Mouse (Mus musculus) bone marrow, adult 2 months (tissue): Measurements from ENCODE around the gene Prkaca.

Source experiments
- CTCF ChIP-seq: fragments of 200-500 bp; IDR thresholded peaks from 2 replicates; pipeline ENCODE4 v1.5.1; 2011; ENCODE audit warnings: low read length, control low read depth; ENCODE audit not compliant: control insufficient read depth, insufficient read depth
- POLR2A ChIP-seq: fragments of 200-500 bp; IDR thresholded peaks from 2 replicates; pipeline ENCODE4 v1.6.1; 2011; ENCODE audit warnings: low read depth, mild to moderate bottlenecking, control low read depth, low read length, borderline replicate concordance; ENCODE audit not compliant: control insufficient read depth

- TF ChIP-seq POLR2A (no peak), CTCF (no peak)
Measured at GRCm38 (mm10) chr8:83973161-83974031, 603 bp downstream of the Prkaca start.
